Mouse (Mus musculus) neural tube, embryonic 12.5 days (tissue): ENCODE measurements around the gene Rnf103. TPM values are rescaled to one million over a fixed set of nuclear protein-coding genes. Genes with fewer than 3 reads are reported as not detected.
A peak's percentile ranks its signal among the peaks of the same experiment; 100 is the strongest.
"Not testable (repeated sequence)": the region's sequence is repeated elsewhere in the genome, so short reads cannot be mapped to it uniquely, and the experiment has no call there.

Experiments used
- ATAC-seq: fragments of 200-750 bp; cut with Nextera tagmentation; 2 replicates; pipeline ENCODE4 v1.8.0; 2017; ENCODE audit warnings: low read depth, mild to moderate bottlenecking, moderate TSS enrichment, moderate library complexity; ENCODE audit not compliant: low FRiP score
- H3K27ac ChIP-seq: fragments of 300-500 bp; sonication (generic); 2 replicates; pipeline ENCODE4 v1.5.1; 2016
- H3K27me3 ChIP-seq: fragments of 300-500 bp; sonication (generic); replicated peaks from 2 replicates; pipeline ENCODE4 v1.6.1; 2016; ENCODE audit warnings: mild to moderate bottlenecking
- H3K36me3 ChIP-seq: fragments of 300-500 bp; sonication (generic); 2 replicates; pipeline ENCODE4 v1.6.1; 2016; ENCODE audit warnings: mild to moderate bottlenecking
- H3K4me1 ChIP-seq: fragments of 300-500 bp; sonication (generic); 2 replicates; pipeline ENCODE4 v1.6.1; 2016
- H3K4me2 ChIP-seq: fragments of 300-500 bp; sonication (generic); replicated peaks from 2 replicates; pipeline ENCODE4 v1.6.1; 2016; ENCODE audit warnings: mild to moderate bottlenecking
- H3K4me3 ChIP-seq: fragments of 300-500 bp; sonication (generic); 2 replicates; pipeline ENCODE4 v1.5.1; 2016
- H3K9ac ChIP-seq: fragments of 300-500 bp; sonication (generic); 2 replicates; pipeline ENCODE4 v1.6.1; 2016; ENCODE audit warnings: mild to moderate bottlenecking
- H3K9me3 ChIP-seq: fragments of 300-500 bp; sonication (generic); 2 replicates; pipeline ENCODE4 v1.6.1; 2016; ENCODE audit warnings: mild to moderate bottlenecking
- WGBS: fragments of 180-500 bp; shearing (Covaris S2); methylation state at CpG from one replicate; pipeline ENCODE4 v1.1.7; 2016; 5-methylcytosine and 5-hydroxymethylcytosine counted together
- polyA plus RNA-seq: library from polyadenylated mRNA; unstranded; fragments of >200 nt; fragmentation: Nextera tagmentation; extraction: Ambion mirVana; gene quantifications from 2 replicates; pipeline ENCODE4 v1.2.1, GENCODE M21; 2016

Gene Rnf103
- polyA plus RNA-seq, 1 experiment from 2014 or later: 28.4 TPM

- H3K27me3 ChIP-seq: no peaks in the 10 kb centered on the region
- no peak overlapping the region for H3K4me2 ChIP-seq
- H3K9me3 ChIP-seq: no peaks in the 10 kb centered on the region
- H3K4me1 ChIP-seq: no peaks in the 10 kb centered on the region
- H3K9ac ChIP-seq: no peak overlapping the region
- WGBS: 84% methylated on average over 5 of the region's 5 CpGs
- no peaks in the 10 kb centered on the region for H3K36me3 ChIP-seq
- H3K27ac ChIP-seq: no peak overlapping the region
- ATAC-seq: no peak
- H3K4me3 ChIP-seq: no peak overlapping the region
Measured at GRCm38 (mm10) chr6:71476783-71477182, 16.9 kb upstream of the Rnf103 start.

- WGBS: 87% methylated on average over 10 of the region's 10 CpGs
- not testable (repeated sequence) for H3K4me2 ChIP-seq, H3K9ac ChIP-seq, H3K9me3 ChIP-seq, H3K4me3 ChIP-seq, H3K36me3 ChIP-seq, H3K4me1 ChIP-seq, ATAC-seq, H3K27ac ChIP-seq, H3K27me3 ChIP-seq
Measured at GRCm38 (mm10) chr6:71478816-71479568, 14.7 kb upstream of the Rnf103 start.

GRCm38 (mm10) chr6:71479588-71479987, 14.1 kb upstream of the Rnf103 start:
- H3K9ac ChIP-seq, H3K36me3 ChIP-seq, ATAC-seq, H3K27me3 ChIP-seq, H3K4me2 ChIP-seq, H3K4me1 ChIP-seq, H3K4me3 ChIP-seq, H3K9me3 ChIP-seq, H3K27ac ChIP-seq: not testable (repeated sequence)
- WGBS: 98% methylated on average over 2 of the region's 2 CpGs

DNA sequence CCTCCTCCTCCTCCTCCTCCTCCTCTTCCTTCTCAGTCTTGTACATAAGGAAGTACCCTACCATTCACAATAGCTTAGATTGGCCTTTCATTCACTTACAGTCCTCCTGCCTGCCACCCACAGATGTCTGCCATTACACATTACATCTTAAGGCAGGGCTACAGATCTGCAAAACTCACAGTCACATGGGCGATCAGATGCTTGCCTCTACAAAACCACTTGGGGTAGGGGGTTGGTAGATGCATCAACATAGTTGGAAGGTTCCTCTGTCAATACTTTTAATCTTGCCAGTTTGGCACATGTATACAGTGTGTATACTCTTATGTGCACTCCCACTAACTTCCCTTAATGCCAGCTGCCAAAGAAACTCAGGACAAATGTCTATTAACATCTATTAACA, 13.6 kb upstream of the Rnf103 start:
- ATAC-seq: no peak
- no peak overlapping the region for H3K27ac ChIP-seq
- 85% methylated on average over 1 of the region's 1 CpGs for WGBS
- no peak overlapping the region for H3K4me2 ChIP-seq
- no peak overlapping the region for H3K9ac ChIP-seq
- no peak overlapping the region for H3K4me3 ChIP-seq
- H3K9me3 ChIP-seq: no peaks in the 10 kb centered on the region
- no peaks in the 10 kb centered on the region for H3K27me3 ChIP-seq
- no peaks in the 10 kb centered on the region for H3K36me3 ChIP-seq
- H3K4me1 ChIP-seq: no peaks in the 10 kb centered on the region

DNA sequence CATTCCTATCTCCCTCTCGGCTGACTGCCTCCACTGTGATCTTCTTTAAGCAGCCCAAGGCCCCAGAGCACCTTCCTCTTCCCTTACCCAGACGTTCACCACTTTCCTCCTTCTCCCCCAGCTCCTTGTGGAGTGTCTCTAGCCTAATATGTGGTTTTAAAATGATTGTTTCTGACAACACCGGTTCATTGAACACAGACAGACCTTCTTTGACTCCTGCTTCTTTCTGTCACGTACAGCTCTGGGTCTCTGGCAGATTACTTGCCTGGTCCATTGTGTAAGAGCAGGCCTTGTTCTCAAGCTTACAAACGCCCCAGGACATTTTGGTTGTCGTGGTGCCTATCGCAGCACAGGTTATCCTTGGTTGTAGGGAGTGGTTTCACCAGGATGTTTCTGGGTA, 12.6 kb upstream of the Rnf103 start:
- Histone ChIP-seq H3K36me3 (no peaks in the 10 kb centered on the region), H3K4me1 (no peaks in the 10 kb centered on the region), H3K9ac (no peak overlapping the region), H3K27me3 (no peaks in the 10 kb centered on the region), H3K27ac (no peak overlapping the region), H3K4me2 (no peak overlapping the region), H3K4me3 (no peak overlapping the region), H3K9me3 (no peaks in the 10 kb centered on the region)
- no peak for ATAC-seq
- 65% methylated on average over 7 of the region's 7 CpGs for WGBS

- no peak overlapping the region for H3K9ac ChIP-seq
- no peak for ATAC-seq
- no peaks in the 10 kb centered on the region for H3K9me3 ChIP-seq
- H3K36me3 ChIP-seq: no peaks in the 10 kb centered on the region
- no peaks in the 10 kb centered on the region for H3K27me3 ChIP-seq
- no peaks in the 10 kb centered on the region for H3K4me1 ChIP-seq
- WGBS: 86% methylated on average over 5 of the region's 5 CpGs
- no peak overlapping the region for H3K27ac ChIP-seq
- H3K4me2 ChIP-seq: no peak overlapping the region
- H3K4me3 ChIP-seq: no peak overlapping the region
Measured at GRCm38 (mm10) chr6:71485246-71485645, 8.4 kb upstream of the Rnf103 start.

- H3K27ac ChIP-seq: no peak overlapping the region
- no peaks in the 10 kb centered on the region for H3K4me1 ChIP-seq
- no peak overlapping the region for H3K4me3 ChIP-seq
- H3K9ac ChIP-seq: no peak overlapping the region
- ATAC-seq: no peak
- WGBS: 83% methylated on average over 2 of the region's 2 CpGs
- H3K27me3 ChIP-seq: no peaks in the 10 kb centered on the region
- no peak overlapping the region for H3K4me2 ChIP-seq
- H3K9me3 ChIP-seq: no peaks in the 10 kb centered on the region
- no peaks in the 10 kb centered on the region for H3K36me3 ChIP-seq
Measured at GRCm38 (mm10) chr6:71486226-71486625, 7.5 kb upstream of the Rnf103 start.

GRCm38 (mm10) chr6:71486867-71487266, 6.8 kb upstream of the Rnf103 start:
- 70% methylated on average over 1 of the region's 1 CpGs for WGBS
- no peak overlapping the region for H3K4me3 ChIP-seq
- no peak overlapping the region for H3K4me2 ChIP-seq
- no peaks in the 10 kb centered on the region for H3K36me3 ChIP-seq
- H3K27ac ChIP-seq: no peak overlapping the region
- H3K9me3 ChIP-seq: no peaks in the 10 kb centered on the region
- H3K9ac ChIP-seq: no peak overlapping the region
- H3K4me1 ChIP-seq: no peaks in the 10 kb centered on the region
- no peak for ATAC-seq
- no peaks in the 10 kb centered on the region for H3K27me3 ChIP-seq

DNA sequence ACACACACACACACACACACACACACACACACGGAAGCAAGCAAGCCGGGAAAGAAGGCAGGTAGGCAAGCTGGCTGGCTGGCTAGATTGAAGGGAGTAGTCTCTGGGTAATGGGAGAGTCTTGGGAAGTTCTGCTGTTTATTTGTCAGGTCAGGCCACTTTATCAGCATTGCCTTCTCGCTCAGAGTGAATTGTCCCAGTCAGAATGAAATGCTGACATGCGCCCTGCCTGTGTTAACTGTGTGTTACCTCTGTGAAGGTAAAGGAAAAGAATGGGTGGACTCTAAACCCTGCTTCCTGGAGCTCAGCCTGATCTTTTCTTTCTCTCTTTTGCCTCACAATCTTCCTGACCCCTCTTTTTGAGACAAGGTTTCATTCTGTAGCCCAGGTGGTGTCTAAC, 5.7 kb upstream of the Rnf103 start:
- no peak overlapping the region for H3K27ac ChIP-seq
- H3K9ac ChIP-seq: no peak overlapping the region
- no peaks in the 10 kb centered on the region for H3K36me3 ChIP-seq
- no peak overlapping the region for H3K4me2 ChIP-seq
- H3K27me3 ChIP-seq: no peaks in the 10 kb centered on the region
- WGBS: 67% methylated on average over 4 of the region's 4 CpGs
- no peaks in the 10 kb centered on the region for H3K4me1 ChIP-seq
- H3K4me3 ChIP-seq: no peak overlapping the region
- no peaks in the 10 kb centered on the region for H3K9me3 ChIP-seq
- no peak for ATAC-seq

DNA sequence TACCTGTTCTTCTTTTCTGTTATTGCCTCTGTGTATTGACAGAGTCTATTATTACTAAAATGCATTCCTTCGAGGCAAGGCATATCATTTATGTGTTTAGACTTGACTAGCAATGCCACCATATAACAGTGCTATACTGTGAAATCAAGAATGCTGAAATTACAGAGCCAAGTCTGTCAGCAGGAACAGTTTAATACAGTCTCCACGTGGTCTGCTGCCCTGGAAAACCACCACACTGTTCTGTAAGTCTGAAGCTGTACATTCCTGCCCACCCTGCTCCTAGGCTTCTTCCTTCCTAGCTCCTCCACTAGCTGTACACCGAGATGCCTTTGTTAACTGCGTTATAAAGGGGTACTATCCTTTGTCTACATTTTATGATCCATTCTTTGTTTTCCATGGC, 1.6 kb upstream of the Rnf103 start:
- Histone ChIP-seq H3K4me1 (peaks cover 8% of the 10 kb centered on the region), H3K27me3 (no peaks in the 10 kb centered on the region), H3K36me3 (no peaks in the 10 kb centered on the region), H3K4me3 (no peak overlapping the region), H3K9me3 (no peaks in the 10 kb centered on the region), H3K27ac (no peak overlapping the region), H3K9ac (no peak overlapping the region), H3K4me2 (no peak overlapping the region)
- WGBS: 24% methylated on average over 4 of the region's 4 CpGs
- ATAC-seq: no peak

DNA sequence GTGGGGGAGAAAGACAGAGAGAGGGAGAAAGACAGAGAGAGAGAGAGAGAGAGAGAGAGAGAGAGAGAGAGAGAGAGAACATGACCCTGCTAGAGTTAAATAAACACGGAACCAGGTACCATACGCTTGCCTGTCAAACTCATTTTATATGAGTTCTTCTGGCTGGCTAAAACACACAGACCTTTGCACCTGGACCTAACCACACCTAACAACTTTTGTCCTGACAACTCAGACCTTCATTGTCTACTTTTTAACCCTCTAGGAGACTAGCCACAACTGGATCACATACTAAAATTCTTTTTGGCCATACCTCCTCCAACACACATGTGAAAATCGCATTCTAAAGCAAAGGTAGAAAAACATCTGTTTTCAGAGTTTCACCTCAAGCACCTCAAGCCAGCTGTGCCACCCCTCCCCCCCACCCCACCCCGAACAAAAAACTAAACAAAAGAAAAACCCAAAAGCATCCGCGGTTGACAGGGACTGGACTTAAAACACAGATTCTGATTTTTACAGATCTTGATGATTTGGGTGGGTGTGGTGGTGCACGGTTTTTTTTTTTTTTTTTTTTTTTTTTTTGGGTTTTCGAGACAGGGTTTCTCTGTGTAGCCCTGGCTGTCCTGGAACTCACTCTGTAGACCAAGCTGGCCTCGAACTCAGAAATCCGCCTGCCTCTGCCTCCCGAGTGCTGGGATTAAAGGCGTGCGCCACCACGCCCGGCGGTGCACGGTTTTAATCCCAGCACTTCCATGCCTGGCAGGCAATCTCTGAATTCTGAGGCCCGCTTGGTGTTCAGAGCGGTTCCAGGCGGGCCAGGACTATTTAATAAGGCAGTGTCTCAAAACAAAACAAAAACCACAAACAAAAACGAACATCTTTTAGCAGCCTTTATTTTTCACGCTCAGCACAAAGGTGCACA, 679 bp upstream of the Rnf103 start:
- Histone ChIP-seq H3K9ac (0 out of 2 replicates have a peak overlapping the region, but pooled peaks have one; percentile 17), H3K27ac (peak overlapping the region; percentile 98), H3K4me1 (peaks cover 8% of the 10 kb centered on the region), H3K36me3 (no peaks in the 10 kb centered on the region), H3K4me3 (peak overlapping the region; percentile 92), H3K4me2 (peak overlapping the region; percentile 74), H3K27me3 (no peaks in the 10 kb centered on the region), H3K9me3 (no peaks in the 10 kb centered on the region)
- 21% methylated on average over 21 of the region's 22 CpGs for WGBS
- ATAC-seq: peak; percentile 34; the same call in 1 of the 2 replicates

GRCm38 (mm10) chr6:71494341-71495020, 787 bp downstream of the Rnf103 start:
- peak overlapping the region; percentile 74 for H3K4me2 ChIP-seq
- H3K4me1 ChIP-seq: peaks cover 8% of the 10 kb centered on the region
- under 1% methylated on average over 46 of the region's 46 CpGs for WGBS
- ATAC-seq: peak; percentile 3
- H3K27ac ChIP-seq: peak overlapping the region; percentile 98
- peak overlapping the region; percentile 92 for H3K4me3 ChIP-seq
- H3K36me3 ChIP-seq: no peaks in the 10 kb centered on the region
- peak overlapping the region; percentile 98 for H3K9ac ChIP-seq
- no peaks in the 10 kb centered on the region for H3K27me3 ChIP-seq
- no peaks in the 10 kb centered on the region for H3K9me3 ChIP-seq
